Mouse (Mus musculus) cerebellum, adult 2 months (tissue): ENCODE results near the gene Slc35e3.

ENCODE experiments used
- CTCF ChIP-seq: fragments of 200-500 bp; IDR thresholded peaks from 2 replicates; pipeline ENCODE4 v1.5.1; 2011; ENCODE audit warnings: low read depth, mild to moderate bottlenecking, control low read depth, low read length, moderate library complexity, borderline replicate concordance; ENCODE audit not compliant: insufficient read depth
- POLR2A ChIP-seq: fragments of 200-500 bp; IDR thresholded peaks from 2 replicates; pipeline ENCODE4 v1.6.1; 2011; ENCODE audit warnings: low read length, control low read depth, borderline replicate concordance; ENCODE audit not compliant: insufficient read depth

GRCm38 (mm10) chr10:117740921-117741320, 5.2 kb downstream of the Slc35e3 start:
- TF ChIP-seq CTCF (no peak), POLR2A (no peak)
